15 mouse cellular contexts compared by ENCODE assay signal in genomic region chr2:117328521-117329285, GRCm38 (mm10). TPM values are rescaled to one million over a fixed set of nuclear protein-coding genes. Genes with fewer than 3 reads are reported as not detected.
DNase-seq lines count a peak whose midpoint lies in the region; ATAC-seq and TF ChIP-seq lines count a peak whose summit lies in the region.
"Had no signal": no experiment of that assay in that cellular context is flagged by ENCODE, and none has a peak within 500 bp of the region (broad histone marks: within the 10 kb centered on the region; RNA-seq: fewer than 3 reads in every experiment).

No protein-coding gene starts in this region.

- H3K4me3 ChIP-seq in left cerebral cortex, adult 2 months = no peak overlapping the region
- H3K4me3 ChIP-seq in bone marrow, adult 2 months (replicated peaks; ENCODE audit: control insufficient read depth, low read depth, low read length) = no peak overlapping the region
- H3K4me3 ChIP-seq: embryonic facial prominence, embryonic 15.5 days; intestine, embryonic 15.5 days; neural tube, embryonic 15.5 days had no signal

- ATAC-seq in megakaryocyte progenitor cell, adult 5-6 weeks (replicated peaks; ENCODE audit: poor library complexity) = peak; percentile 79
- ATAC-seq: forebrain, embryonic 16.5 days; intestine, embryonic 15.5 days had no signal

- intact Hi-C loops in left cerebral cortex, adult 2 months (cut with DNase I) = no loop called here
- intact Hi-C loops in left cerebral cortex, postnatal 25 days (cut with DNase I) = no loop called here

- TF ChIP-seq CTCF in left cerebral cortex, adult 2 months (IDR thresholded peaks at IDR 0.05) = no peak
- no peak for TF ChIP-seq CTCF in bone marrow, adult 2 months (IDR thresholded peaks at IDR 0.05; ENCODE audit: control insufficient read depth, insufficient read depth, low read length)

- TF ChIP-seq POLR2A in bone marrow, adult 2 months (IDR thresholded peaks at IDR 0.05; ENCODE audit: borderline replicate concordance, control insufficient read depth, low read depth, low read length) = no peak

- WGBS in bone marrow, adult 2 months = 24% methylated on average over 9 of the region's 9 CpGs

- H3K4me1 ChIP-seq in bone marrow, adult 2 months (ENCODE audit: control insufficient read depth, insufficient read depth, low read length) = no peaks in the 10 kb centered on the region; the same call in none of the 2 replicates
- H3K4me1 ChIP-seq: embryonic facial prominence, embryonic 15.5 days; intestine, embryonic 15.5 days; neural tube, embryonic 15.5 days had no signal

- peak overlapping the region; percentile 25 for H3K27ac ChIP-seq in left cerebral cortex, adult 2 months
- peak overlapping the region; percentile 85 for H3K27ac ChIP-seq in bone marrow, adult 2 months (ENCODE audit: control insufficient read depth, insufficient read depth, low read depth, low read length, poor library complexity)
- H3K27ac ChIP-seq: embryonic facial prominence, embryonic 15.5 days; intestine, embryonic 15.5 days; neural tube, embryonic 15.5 days had no signal

- DNase-seq in left cerebral cortex, adult 2 months (ENCODE audit: extremely low spot score in 1 of 2, low spot score in 2 of 2) = no peak
- DNase-seq in left cerebral cortex, postnatal 25 days (ENCODE audit: low spot score in 2 of 2) = no peak
- peak; percentile 64 for DNase-seq in CD4-positive helper T cell, adult 2 months (ENCODE audit: low read depth, low spot score)
- no peak for DNase-seq in cerebellum, postnatal 25 days
- no peak for DNase-seq in thymus, adult 18-20 months
- DNase-seq in urinary bladder, postnatal 14 days (ENCODE audit: low spot score) = no peak
- DNase-seq: cerebellum, adult 2 months; lung, embryonic 14.5 days; retina, postnatal 1 day had no signal

RNA-seq across cellular contexts. Expression of gene Rasgrp1, which starts 14.1 kb away (rescaled TPM):
- 100 to 1,000 TPM; 311 to 322 TPM for total RNA-seq in left cerebral cortex, adult 2 months (2021)
- total RNA-seq in left cerebral cortex, postnatal 25 days (2021) = 100 to 1,000 TPM; 326 to 336 TPM
- 1.8 and 4.7 TPM in 2 replicates for polyA plus RNA-seq in bone marrow, adult 2 months (2011; ENCODE audit: insufficient read depth, insufficient read length, low replicate concordance, missing spikeins)
- 0.07 TPM in 1 of 2 replicates, not detected in the other for total RNA-seq in megakaryocyte progenitor cell, adult 5-6 weeks (2015)
- not detected in 2 replicates for total RNA-seq in megakaryocyte progenitor cell, adult 5-6 weeks (2017)

Comparison
In these comparisons a context has a peak if more than half of its experiments do, and no peak if none do; other contexts are left out.
1. RNA of gene Rasgrp1, which starts 14.1 kb away (total RNA-seq): 326 to 336 TPM in left cerebral cortex, postnatal 25 days and 311 to 322 TPM in left cerebral cortex, adult 2 months; 0.07 TPM in megakaryocyte progenitor cell, adult 5-6 weeks; every median in the first group is over 100 times any median in the second.